Mouse (Mus musculus): ENCODE measurements around the gene Gramd1b. TPM values are rescaled to one million over a fixed set of nuclear protein-coding genes. Genes with fewer than 3 reads are reported as not detected.

Gene Gramd1b
- total RNA-seq, 2 experiments from 2014 or later, result 15.9 to 30.2 TPM

DNA sequence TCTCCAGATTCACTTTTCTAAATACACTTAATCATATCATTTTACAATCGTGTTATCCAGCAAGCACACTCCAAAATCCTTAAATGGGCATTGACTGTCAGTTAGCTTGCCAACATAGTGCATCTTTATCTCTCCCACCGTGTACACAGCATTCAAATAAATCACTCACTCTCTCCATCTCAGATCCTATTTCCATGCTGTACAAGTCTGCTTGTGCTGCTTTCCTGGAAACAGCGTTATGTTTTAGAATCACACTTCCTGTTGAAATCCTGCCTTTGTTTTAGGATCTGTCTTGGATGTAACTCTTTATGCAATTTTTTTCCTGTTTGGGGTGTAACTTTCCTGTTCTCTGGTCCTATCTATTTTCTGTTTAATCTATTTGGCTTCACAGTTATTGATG lies 278.7 kb downstream of the Gramd1b start:
- no peak for DNase-seq
- intact Hi-C loops (cut with DNase I; ENCODE audit: low total_unique reads), result no loop called here

DNA sequence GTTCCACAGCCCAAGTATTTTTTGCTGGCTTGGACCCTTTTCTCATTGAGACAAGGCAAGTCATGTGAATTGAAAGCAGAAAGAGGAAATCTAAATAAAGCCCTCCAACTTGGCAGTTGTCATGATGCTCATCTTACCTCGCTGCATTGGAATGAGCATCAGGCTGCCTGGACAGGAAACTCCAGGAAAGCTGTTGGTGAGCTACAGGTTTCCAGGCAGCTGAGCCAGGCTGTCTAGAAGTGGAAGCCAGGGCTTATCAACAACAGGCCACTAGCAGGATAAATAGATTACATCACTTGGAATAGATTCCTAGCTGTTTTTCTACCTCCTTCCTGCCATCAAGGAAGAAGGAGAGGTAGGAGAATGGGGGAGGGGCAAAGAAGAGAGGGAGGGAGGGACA lies 282.1 kb downstream of the Gramd1b start:
- DNase-seq, result no peak
- intact Hi-C loops (cut with DNase I; ENCODE audit: low total_unique reads), result no loop called here

DNA sequence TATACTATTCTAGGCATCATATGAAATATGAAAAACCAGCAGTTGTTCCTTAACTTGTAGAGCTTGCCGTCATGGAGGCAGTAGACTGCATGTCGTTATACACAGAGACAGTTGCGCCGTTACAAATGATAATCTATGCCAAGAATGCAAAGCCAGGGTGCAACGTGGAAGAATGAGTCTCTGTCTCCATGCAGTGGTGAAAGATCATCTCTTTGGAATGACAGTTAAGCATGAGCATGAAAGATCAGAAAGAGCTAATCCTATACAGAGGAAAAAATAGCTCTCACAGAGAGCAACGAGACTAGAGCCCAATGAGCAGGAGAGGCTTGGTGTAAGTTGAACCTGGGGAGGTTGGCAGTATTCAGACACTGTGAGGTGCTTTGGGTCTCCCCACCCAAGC lies 284.5 kb downstream of the Gramd1b start:
- DNase-seq, result no peak
- intact Hi-C loops (cut with DNase I; ENCODE audit: low total_unique reads), result no loop called here

DNA sequence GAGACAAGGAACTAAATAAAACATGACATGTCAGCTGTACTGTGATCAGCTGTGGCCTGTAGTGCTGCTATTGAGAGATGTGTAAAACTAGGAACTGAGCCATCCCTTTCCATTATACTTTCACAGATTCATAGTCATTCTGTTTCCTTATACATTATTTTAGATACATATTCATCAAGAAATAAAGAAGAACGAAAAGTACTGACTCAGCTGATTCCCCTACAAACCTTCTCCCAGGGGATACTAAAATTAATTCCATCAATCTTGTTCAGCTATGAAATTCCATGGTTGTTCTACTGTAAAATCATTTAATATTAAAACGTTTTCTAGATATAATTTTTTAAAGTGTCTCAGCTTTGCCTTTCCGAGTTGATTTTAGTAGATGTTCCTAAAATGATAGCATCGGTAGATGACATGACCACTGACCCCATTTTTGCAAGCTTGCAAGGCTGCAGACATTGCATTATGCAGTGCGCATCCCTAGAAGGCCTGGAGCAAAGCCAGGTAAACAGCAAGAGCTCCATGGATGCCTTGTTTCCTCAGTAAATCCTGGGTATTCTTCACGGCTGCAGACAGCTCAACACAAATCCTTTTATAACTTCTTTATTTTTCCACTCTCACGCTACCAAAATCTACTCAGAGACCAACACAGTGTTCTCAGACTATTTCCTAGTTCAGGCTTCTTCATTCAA lies 285.1 kb downstream of the Gramd1b start:
- no peak for DNase-seq
- intact Hi-C loops (cut with DNase I; ENCODE audit: low total_unique reads), result no loop called here

DNA sequence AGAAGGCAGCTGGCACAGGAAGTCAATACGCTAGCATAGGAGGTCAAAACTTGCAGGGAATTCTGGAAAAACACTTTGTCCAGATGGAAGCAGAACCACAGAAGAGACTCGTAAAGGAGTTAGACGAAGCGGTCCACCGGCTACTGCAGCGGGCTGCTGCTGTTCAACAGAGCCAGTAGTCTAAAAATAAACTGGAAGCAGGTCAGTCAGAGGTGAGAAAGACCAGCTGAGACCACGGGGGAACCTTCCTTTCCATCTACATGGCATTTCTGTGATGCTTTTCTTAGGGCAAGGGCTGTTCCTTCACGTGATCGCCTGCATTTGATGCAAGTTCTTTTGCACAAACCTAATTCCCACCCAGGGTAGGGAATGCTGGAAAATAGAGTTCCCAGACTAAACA lies 285.7 kb downstream of the Gramd1b start:
- DNase-seq, result no peak
- intact Hi-C loops (cut with DNase I; ENCODE audit: low total_unique reads), result no loop called here

Other genes with a start within 250 kb of the Gramd1b start
- not detected for gene Gm21915, start 139.2 kb upstream of the Gramd1b start, total RNA-seq (2021)
- gene Clmp, start 154.6 kb upstream of the Gramd1b start, total RNA-seq (2021), result 1 to 10 TPM; 7.5 to 8.2 TPM

Data from gastrocnemius, postnatal 14 days (tissue).